Mouse (Mus musculus): ENCODE measurements around the gene Mcam. TPM values are rescaled to one million over a fixed set of nuclear protein-coding genes. Genes with fewer than 3 reads are reported as not detected.

The Mcam gene
- polyA plus RNA-seq, 1 experiment, result not detected

DNA sequence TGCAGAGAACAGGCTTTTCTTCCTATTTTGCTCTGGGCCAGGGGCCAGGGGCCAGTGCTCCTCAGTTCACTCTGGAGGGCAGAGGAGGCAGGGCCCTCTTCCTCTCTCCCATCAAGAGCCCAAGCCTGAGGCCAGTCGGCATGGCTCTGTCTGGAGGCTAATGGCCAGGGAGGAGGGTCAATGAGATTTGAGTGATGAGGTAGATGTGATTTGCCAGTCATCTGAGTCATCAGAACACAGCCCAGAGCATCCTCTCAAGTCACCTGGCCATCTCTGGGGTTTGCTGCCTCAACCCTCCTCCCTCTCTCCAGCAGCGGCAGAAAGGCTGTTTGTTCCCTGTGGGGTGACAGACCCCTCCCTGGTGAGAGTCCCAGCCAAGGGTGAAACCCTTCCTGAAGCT lies 982 bp upstream of the Mcam start:
- Histone ChIP-seq H3K4me3 (ENCODE audit: insufficient read depth, low read length) (no peak overlapping the region), H3K4me1 (ENCODE audit: control insufficient read depth, insufficient read depth, low read length) (peaks cover 20% of the 10 kb centered on the region), H3K27ac (ENCODE audit: insufficient read depth, low read depth, low read length) (no peak overlapping the region)
- TF ChIP-seq POLR2A (IDR thresholded peaks at IDR 0.05; ENCODE audit: borderline replicate concordance, low read depth, low read length) (no peak), CTCF (IDR thresholded peaks at IDR 0.05; ENCODE audit: low read depth, low read length) (no peak)

DNA sequence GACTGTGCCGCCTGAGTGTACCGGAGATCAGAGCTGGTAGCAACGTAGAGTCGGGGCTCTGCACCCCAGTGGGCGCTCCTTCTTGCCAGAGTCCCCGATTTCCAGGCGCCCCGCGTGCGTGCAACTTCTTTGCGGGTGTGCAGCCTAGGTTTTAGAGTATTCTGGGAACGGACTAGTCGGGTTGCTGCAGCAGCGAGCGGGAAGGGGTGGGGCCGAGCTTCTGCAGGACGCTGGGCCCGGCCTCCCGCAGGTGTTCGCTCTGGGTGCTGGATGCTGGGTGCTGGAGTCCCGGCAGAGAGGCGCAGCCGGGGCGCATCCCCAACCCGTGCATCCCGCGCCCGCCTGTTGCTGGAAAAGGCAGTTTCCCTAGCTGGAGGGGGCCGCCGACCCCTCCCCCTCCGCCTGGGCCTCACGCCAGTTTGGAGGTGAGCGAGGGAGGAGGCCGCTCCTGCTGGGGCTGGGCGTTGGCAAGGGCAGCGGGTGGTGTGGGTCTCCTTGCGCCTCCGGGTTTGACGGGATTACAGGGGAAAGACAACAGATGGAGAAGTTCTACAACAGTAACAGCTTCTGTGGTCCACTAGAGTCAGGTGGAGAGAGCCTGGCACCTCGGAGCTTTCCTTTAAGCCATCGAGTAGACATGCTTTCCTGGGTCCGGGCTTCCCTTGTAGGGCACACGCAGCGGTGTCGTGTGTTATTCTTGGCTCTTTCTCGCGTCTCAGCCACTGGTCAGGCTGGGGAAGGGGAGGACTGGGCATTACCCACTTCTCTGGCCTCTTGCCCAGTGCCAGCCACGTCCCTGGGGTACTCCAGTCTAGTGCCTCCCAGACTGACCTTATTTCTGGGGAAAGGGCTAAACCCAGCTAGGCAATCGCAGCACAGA lies 822 bp downstream of the Mcam start:
- H3K27ac ChIP-seq (ENCODE audit: insufficient read depth, low read depth, low read length), result no peak overlapping the region
- peaks cover 8% of the 10 kb centered on the region for H3K4me1 ChIP-seq (ENCODE audit: control insufficient read depth, insufficient read depth, low read length)
- no peak for TF ChIP-seq POLR2A (IDR thresholded peaks at IDR 0.05; ENCODE audit: borderline replicate concordance, low read depth, low read length)
- H3K4me3 ChIP-seq (ENCODE audit: insufficient read depth, low read length), result peak overlapping the region; percentile 55

DNA sequence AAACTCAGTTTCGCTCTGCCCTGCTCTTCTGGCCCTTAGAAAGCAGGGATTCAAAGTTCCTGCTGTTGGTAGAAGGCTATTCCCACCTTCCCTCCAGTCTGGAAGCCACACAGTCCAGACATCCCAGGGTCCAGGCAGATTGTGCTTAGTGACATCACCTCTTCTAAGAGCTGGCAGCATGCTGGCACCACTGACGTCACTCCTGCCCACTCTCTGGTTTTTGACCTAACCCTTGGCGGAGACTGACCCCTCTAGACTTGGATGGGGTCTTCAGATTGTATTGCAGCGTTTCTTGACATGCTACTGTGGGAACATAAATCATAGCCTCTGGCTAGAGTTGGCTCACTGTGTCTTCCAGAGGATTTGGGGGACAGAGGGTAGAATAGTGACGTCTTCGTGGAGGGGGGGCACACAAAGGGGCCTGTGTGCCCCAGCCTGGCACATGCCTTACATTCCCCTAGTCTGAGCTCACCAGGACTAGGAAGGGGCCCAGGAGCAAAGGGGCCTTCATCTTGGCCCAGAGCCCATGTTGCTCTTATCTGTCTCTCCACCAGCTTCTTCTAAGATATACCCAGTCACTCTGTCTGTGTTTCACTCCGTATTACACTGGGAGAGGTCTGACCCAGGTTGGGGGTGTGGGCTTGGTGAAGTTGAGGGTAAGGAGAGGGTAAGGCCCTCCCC lies 1.6 kb downstream of the Mcam start:
- no peak for TF ChIP-seq POLR2A (IDR thresholded peaks at IDR 0.05; ENCODE audit: borderline replicate concordance, low read depth, low read length)
- TF ChIP-seq CTCF (IDR thresholded peaks at IDR 0.05; ENCODE audit: low read depth, low read length), result no peak
- H3K4me1 ChIP-seq (ENCODE audit: control insufficient read depth, insufficient read depth, low read length), result peaks cover 5% of the 10 kb centered on the region
- no peak overlapping the region for H3K27ac ChIP-seq (ENCODE audit: insufficient read depth, low read depth, low read length)
- H3K4me3 ChIP-seq (ENCODE audit: insufficient read depth, low read length), result 0 out of 2 replicates have a peak overlapping the region, but pooled peaks have one; percentile 55

DNA sequence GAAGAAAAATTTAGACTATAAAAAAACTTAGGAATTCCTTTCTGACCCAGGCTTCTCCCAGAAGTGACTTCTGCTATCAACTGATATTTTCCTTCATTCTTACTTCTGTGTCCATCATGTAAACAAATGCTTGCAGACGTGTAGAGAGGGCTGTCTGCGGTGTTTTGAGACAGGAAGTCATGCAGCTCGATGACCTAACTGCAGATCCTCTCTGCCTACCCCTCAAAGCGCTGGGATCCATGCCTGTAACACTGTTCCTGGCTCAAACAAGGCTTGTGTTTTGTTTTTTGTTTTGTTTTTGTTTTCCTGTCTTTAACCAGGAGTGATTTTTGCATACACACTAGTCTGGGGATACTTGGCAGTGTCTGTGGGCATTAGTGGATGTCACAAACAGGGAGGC lies 3.6 kb downstream of the Mcam start:
- H3K4me1 ChIP-seq (ENCODE audit: control insufficient read depth, insufficient read depth, low read length), result peaks cover 5% of the 10 kb centered on the region
- H3K4me3 ChIP-seq (ENCODE audit: insufficient read depth, low read length), result no peak overlapping the region
- TF ChIP-seq POLR2A (IDR thresholded peaks at IDR 0.05; ENCODE audit: borderline replicate concordance, low read depth, low read length) (no peak), CTCF (IDR thresholded peaks at IDR 0.05; ENCODE audit: low read depth, low read length) (no peak)

DNA sequence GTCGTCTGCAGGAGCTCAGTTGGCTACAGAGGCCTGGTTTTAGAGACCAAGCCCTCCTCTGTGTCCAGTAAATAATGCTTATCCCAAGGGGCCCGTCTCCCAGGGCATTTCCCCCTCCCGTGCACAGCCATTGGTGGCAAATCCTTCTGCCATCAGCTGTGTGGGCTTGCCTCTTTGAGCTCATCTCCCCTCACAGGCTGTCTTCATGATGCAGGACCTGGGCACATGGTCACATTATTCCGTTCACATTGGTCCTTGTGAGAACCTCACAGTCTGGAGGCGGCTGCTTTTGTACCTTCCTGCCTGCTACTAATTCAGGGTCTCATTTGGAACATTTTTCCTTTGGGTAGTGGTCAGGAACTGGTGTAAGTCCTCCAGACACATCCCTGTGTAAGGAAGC lies 7.7 kb downstream of the Mcam start:
- Histone ChIP-seq H3K27ac (ENCODE audit: insufficient read depth, low read depth, low read length) (no peak overlapping the region), H3K4me3 (ENCODE audit: insufficient read depth, low read length) (no peak overlapping the region), H3K4me1 (ENCODE audit: control insufficient read depth, insufficient read depth, low read length) (peaks cover 7% of the 10 kb centered on the region)
- TF ChIP-seq POLR2A (IDR thresholded peaks at IDR 0.05; ENCODE audit: borderline replicate concordance, low read depth, low read length), result no peak

More for the DNA sequence above, 3.6 kb downstream of the Mcam start:
- no peak overlapping the region for H3K27ac ChIP-seq (ENCODE audit: insufficient read depth, low read depth, low read length)

DNA sequence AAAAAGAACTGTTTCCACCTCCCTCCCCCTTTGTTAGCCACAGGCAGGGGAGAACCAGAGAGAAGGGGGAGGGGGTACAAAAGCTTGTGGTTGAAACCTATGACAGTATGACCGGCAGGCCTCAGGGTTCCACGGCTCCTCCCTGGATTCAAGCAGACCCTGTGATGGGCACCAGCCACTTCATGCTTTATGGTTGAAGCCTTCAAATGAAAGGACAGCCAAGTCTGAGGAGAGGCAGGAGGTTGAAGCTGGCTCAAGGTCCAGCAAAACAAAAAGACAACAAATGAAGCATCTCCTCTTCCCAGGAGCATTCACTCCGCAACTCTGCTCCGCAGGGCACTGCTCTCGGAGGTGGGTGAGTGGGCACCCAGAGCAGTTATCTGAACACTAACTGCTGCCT lies 9.2 kb downstream of the Mcam start:
- H3K4me1 ChIP-seq (ENCODE audit: control insufficient read depth, insufficient read depth, low read length), result 0 out of 2 replicates have a peak, but pooled peaks cover 2% of the 10 kb centered on the region
- H3K27ac ChIP-seq (ENCODE audit: insufficient read depth, low read depth, low read length), result no peak overlapping the region
- no peak overlapping the region for H3K4me3 ChIP-seq (ENCODE audit: insufficient read depth, low read length)
- TF ChIP-seq CTCF (IDR thresholded peaks at IDR 0.05; ENCODE audit: low read depth, low read length) (no peak), POLR2A (IDR thresholded peaks at IDR 0.05; ENCODE audit: borderline replicate concordance, low read depth, low read length) (no peak)

DNA sequence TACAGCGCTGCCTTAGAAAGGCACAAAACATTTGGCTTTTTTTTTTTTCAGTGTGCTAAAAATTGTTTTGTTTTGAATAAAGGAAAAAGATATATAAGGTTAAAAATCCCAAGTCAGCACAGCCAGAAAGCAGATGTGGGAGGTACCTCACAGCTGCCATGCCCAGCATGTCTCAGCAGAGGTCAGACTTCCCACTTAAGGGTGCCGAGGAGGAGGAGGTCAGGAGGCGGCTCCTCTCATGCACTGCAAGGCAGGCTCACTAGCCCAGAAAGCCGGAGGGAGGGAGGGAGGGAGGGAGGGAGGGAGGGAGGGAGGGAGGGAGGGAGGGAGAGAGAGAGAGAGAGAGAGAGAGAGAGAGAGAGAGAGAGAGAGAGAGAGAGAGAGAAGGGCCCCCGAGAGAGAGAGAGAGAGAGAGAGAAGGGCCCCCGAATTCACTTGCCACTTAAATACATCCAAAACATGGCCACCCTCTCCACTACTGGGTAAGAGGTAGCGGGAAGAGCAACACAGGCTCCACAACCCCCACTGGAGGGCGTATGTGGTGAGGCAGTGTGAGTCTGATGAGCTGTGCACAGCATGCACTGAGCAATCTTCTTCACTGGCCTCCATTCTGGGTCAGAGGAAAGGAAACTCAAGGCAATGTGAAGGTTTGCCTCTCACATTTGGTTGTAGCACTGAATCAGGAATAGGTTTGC lies 9.9 kb downstream of the Mcam start:
- Histone ChIP-seq H3K27ac (ENCODE audit: insufficient read depth, low read depth, low read length) (no peak overlapping the region), H3K4me1 (ENCODE audit: control insufficient read depth, insufficient read depth, low read length) (0 out of 2 replicates have a peak, but pooled peaks cover 2% of the 10 kb centered on the region), H3K4me3 (ENCODE audit: insufficient read depth, low read length) (no peak overlapping the region)
- TF ChIP-seq POLR2A (IDR thresholded peaks at IDR 0.05; ENCODE audit: borderline replicate concordance, low read depth, low read length) (no peak), CTCF (IDR thresholded peaks at IDR 0.05; ENCODE audit: low read depth, low read length) (no peak)

DNA sequence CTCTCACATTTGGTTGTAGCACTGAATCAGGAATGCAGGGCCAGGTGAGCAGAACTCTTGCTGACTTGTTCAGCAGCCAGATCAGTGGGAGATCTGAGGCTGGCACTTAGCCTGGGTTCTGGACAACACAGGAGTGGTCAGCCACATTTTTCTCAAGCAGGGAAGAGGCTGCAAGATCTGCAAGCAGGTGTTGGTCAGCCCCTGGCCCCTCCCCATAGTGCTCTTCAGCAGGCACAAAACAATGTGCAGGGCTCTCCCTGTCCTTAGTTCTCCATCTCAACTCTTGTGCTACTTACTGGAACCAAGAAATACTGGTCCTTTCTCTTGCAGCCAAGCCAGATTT lies 10.4 kb downstream of the Mcam start:
- no peak overlapping the region for H3K4me3 ChIP-seq (ENCODE audit: insufficient read depth, low read length)
- 0 out of 2 replicates have a peak, but pooled peaks cover 2% of the 10 kb centered on the region for H3K4me1 ChIP-seq (ENCODE audit: control insufficient read depth, insufficient read depth, low read length)
- H3K27ac ChIP-seq (ENCODE audit: insufficient read depth, low read depth, low read length), result no peak overlapping the region
- TF ChIP-seq CTCF (IDR thresholded peaks at IDR 0.05; ENCODE audit: low read depth, low read length) (no peak), POLR2A (IDR thresholded peaks at IDR 0.05; ENCODE audit: borderline replicate concordance, low read depth, low read length) (no peak)

DNA sequence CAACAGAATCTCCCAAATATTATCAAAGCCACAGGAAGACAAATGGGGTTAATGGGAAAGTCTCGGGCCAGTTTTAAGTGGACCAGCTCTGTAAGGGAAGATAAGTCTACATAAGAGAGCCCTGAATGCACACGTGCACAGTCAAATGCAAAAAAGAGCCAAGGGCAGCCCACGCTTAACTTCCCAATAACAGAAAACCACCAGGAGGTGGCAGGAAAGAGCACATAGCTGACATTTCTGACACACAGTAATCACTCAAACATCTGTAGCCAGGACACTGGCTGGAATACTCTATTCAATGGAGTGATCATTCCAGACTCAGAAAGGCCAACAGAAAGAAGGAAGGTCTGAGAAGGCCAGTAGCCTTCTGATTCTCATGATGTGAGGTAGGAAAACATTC lies 13.0 kb downstream of the Mcam start:
- Histone ChIP-seq H3K4me1 (ENCODE audit: control insufficient read depth, insufficient read depth, low read length) (0 out of 2 replicates have a peak, but pooled peaks cover 2% of the 10 kb centered on the region), H3K27ac (ENCODE audit: insufficient read depth, low read depth, low read length) (no peak overlapping the region), H3K4me3 (ENCODE audit: insufficient read depth, low read length) (no peak overlapping the region)
- TF ChIP-seq CTCF (IDR thresholded peaks at IDR 0.05; ENCODE audit: low read depth, low read length), result no peak
- TF ChIP-seq POLR2A (IDR thresholded peaks at IDR 0.05; ENCODE audit: borderline replicate concordance, low read depth, low read length), result no peak

DNA sequence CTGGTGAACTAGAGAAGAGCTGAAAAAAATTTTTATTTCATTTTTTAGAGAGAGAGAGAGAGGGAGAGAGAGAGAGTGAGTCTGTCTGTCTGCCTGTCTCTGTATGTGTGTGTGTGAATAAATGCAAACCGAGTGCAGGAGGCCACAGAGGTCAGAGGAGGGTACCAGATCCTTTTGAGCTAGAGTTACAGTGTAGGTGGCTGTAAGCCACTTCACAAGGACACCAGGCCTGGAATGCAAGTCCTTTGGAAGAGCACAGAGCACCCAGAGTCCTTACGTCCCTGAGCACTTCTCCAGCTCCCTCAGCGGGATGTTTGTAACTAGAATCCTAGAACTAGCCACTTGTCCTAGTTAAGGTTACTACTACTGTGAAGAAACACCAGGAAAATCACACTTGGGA lies 25.6 kb downstream of the Mcam start:
- TF ChIP-seq POLR2A (IDR thresholded peaks at IDR 0.05; ENCODE audit: borderline replicate concordance, low read depth, low read length) (no peak), CTCF (IDR thresholded peaks at IDR 0.05; ENCODE audit: low read depth, low read length) (no peak)
- H3K4me3 ChIP-seq (ENCODE audit: insufficient read depth, low read length), result no peak overlapping the region
- no peak overlapping the region for H3K27ac ChIP-seq (ENCODE audit: insufficient read depth, low read depth, low read length)
- H3K4me1 ChIP-seq (ENCODE audit: control insufficient read depth, insufficient read depth, low read length), result no peaks in the 10 kb centered on the region
